Mouse (Mus musculus) lung, embryonic 14.5 days (tissue): ENCODE results near the gene Meox1. TPM values are rescaled to one million over a fixed set of nuclear protein-coding genes. Genes with fewer than 3 reads are reported as not detected.

Experiments
- ATAC-seq: fragments of 200-750 bp; cut with Nextera tagmentation; 2 replicates; pipeline ENCODE4 v1.8.0; 2017; ENCODE audit warnings: mild to moderate bottlenecking, moderate TSS enrichment, moderate library complexity; ENCODE audit not compliant: insufficient read depth
- DNase-seq: peaks from one replicate; pipeline ENCODE4 v3.0.0-alpha.2; 2015
- H3K27ac ChIP-seq: fragments of 300-500 bp; sonication (generic); 2 replicates; pipeline ENCODE4 v1.5.1; 2014; ENCODE audit warnings: low read depth, mild to moderate bottlenecking, moderate library complexity
- H3K27me3 ChIP-seq: fragments of 300-500 bp; sonication (generic); 2 replicates; pipeline ENCODE4 v1.6.1; 2014; ENCODE audit warnings: low read length, control low read depth; ENCODE audit not compliant: insufficient read depth
- H3K36me3 ChIP-seq: fragments of 300-500 bp; sonication (generic); 2 replicates; pipeline ENCODE4 v1.6.1; 2014; ENCODE audit warnings: control low read depth; ENCODE audit not compliant: insufficient read depth
- H3K4me1 ChIP-seq: fragments of 300-500 bp; sonication (generic); 2 replicates; pipeline ENCODE4 v1.6.1; 2014; ENCODE audit warnings: antibody characterized with exemption, control low read depth; ENCODE audit not compliant: insufficient read depth
- H3K4me2 ChIP-seq: fragments of 300-500 bp; sonication (generic); 2 replicates; pipeline ENCODE4 v1.6.1; 2014; ENCODE audit warnings: mild to moderate bottlenecking
- H3K4me3 ChIP-seq: fragments of 300-500 bp; sonication (generic); 2 replicates; pipeline ENCODE4 v1.5.1; 2014; ENCODE audit warnings: low read depth, low read length
- H3K9ac ChIP-seq: fragments of 300-500 bp; sonication (generic); 2 replicates; pipeline ENCODE4 v1.6.1; 2014
- H3K9me3 ChIP-seq: fragments of 300-500 bp; sonication (generic); 2 replicates; pipeline ENCODE4 v1.6.1; 2016; ENCODE audit warnings: low read depth, low read length, control low read depth
- CTCF ChIP-seq: IDR thresholded peaks from 2 replicates; pipeline ENCODE4 v1.5.1; 2016; ENCODE audit warnings: antibody characterized with exemption, low read depth
- WGBS: fragments of 180-500 bp; shearing (Covaris S2); extraction: QIAGEN DNeasy Blood & Tissue Kit; methylation state at CpG from one replicate; pipeline ENCODE4 v1.1.7; 2014; 5-methylcytosine and 5-hydroxymethylcytosine counted together
- polyA plus RNA-seq: library from polyadenylated mRNA; unstranded; fragments of >200 nt; fragmentation: Nextera tagmentation; extraction: Ambion mirVana; gene quantifications from 2 replicates; pipeline ENCODE4 v1.2.1, GENCODE M21; 2014

The Meox1 gene
- polyA plus RNA-seq, 1 experiment from 2014 or later, result 7.9 TPM

DNA sequence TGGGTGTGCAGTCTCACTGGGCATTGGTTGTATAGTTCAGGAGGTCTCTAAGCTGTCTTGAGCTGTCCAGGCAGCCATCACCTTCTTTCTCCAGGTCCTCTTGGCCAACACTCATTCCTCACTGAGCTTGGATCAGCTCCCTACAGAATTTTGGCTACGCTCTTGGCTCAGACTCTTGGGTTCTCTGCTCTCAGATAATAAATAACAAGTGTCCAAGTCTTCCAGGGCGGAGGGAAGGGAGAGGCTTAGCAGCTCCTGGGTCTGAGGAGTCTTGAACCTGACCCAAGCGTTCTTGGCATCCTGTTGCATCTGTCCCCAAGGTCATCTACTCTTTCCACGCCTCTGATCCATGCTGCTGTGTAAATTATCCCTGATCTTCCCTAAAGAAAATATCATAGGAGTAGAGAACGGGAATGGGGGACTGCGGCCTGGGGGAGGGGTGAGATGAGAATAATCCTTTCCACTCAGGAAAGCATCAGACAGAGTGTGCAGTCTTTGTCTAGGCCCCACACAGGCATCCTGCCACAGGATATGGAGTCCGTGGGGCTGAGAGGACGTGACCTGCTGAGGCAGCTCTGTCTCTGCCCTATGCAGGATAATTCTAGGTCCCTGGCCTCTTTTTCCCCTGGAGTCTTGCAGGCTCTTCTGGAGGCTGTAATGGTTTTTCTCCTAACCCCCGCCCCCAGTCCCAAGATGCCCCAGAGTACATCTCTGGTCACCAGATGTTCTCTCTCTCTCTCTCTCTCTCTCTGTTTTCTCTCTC is 38.0 kb downstream of the Meox1 start:
- Histone ChIP-seq H3K9me3 (no peaks in the 10 kb centered on the region), H3K27me3 (no peaks in the 10 kb centered on the region), H3K27ac (peak overlapping the region; percentile 73; the same call in 1 of the 2 replicates), H3K36me3 (no peaks in the 10 kb centered on the region), H3K4me3 (no peak overlapping the region), H3K4me1 (peaks cover 9% of the 10 kb centered on the region), H3K4me2 (no peak overlapping the region), H3K9ac (no peak overlapping the region)
- WGBS, result 43% methylated on average over 9 of the region's 9 CpGs
- no peak for TF ChIP-seq CTCF
- ATAC-seq (peak; percentile 57; the same call in 1 of the 2 replicates), DNase-seq (peak; percentile 85)

DNA sequence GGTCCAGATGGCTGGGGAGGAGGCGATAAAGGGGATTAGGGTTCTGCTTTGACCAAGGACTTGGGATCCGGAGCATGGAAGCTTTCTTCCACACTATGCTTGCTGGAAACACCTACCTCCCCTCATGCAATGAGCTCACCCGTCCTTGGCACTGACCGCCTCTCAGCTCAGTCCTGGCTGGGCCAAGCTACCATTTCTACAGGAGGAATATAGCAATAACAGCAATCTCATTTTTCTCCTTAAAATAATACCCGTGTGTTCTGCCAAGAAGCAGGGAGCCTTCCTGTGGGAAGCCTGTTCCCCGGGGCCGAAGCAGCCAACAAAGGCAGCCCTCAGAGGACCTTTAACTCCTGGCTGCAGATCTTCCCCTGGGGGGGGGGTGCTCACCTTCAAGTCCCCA is 43.1 kb downstream of the Meox1 start:
- no peaks in the 10 kb centered on the region for H3K36me3 ChIP-seq
- H3K9me3 ChIP-seq, result no peaks in the 10 kb centered on the region
- H3K4me2 ChIP-seq, result no peak overlapping the region
- no peak for DNase-seq
- TF ChIP-seq CTCF, result no peak
- H3K27me3 ChIP-seq, result no peaks in the 10 kb centered on the region
- H3K4me1 ChIP-seq, result no peaks in the 10 kb centered on the region; the same call in 1 of the 2 replicates
- no peak overlapping the region for H3K27ac ChIP-seq
- 56% methylated on average over 7 of the region's 7 CpGs for WGBS
- H3K4me3 ChIP-seq, result no peak overlapping the region
- H3K9ac ChIP-seq, result no peak overlapping the region
- no peak for ATAC-seq

DNA sequence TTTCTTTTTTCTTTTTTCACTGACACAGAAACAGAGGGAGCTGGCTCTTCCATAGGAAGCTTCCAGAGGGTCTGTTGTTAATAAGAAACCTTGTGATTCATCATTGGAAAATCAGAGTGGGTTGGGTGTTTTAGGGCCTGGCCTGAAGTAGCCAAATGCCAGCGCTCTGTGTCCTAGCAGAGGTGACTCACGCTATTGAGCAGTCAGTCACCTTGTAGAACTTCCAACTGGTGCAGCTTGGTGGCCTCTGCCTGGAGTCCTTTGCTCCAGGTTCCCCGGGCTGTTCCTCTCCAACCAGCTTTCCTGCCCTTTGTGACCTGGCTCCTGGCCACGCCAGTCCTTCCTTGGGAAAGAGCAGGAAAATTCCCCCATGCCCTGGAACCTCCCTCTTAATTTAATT is 44.9 kb downstream of the Meox1 start:
- no peak overlapping the region for H3K4me3 ChIP-seq
- 82% methylated on average over 4 of the region's 4 CpGs for WGBS
- no peaks in the 10 kb centered on the region for H3K27me3 ChIP-seq
- no peak for ATAC-seq
- no peak for DNase-seq
- H3K4me1 ChIP-seq, result no peaks in the 10 kb centered on the region; the same call in 1 of the 2 replicates
- H3K27ac ChIP-seq, result no peak overlapping the region
- no peak overlapping the region for H3K9ac ChIP-seq
- H3K4me2 ChIP-seq, result no peak overlapping the region
- H3K9me3 ChIP-seq, result no peaks in the 10 kb centered on the region
- TF ChIP-seq CTCF, result no peak
- no peaks in the 10 kb centered on the region for H3K36me3 ChIP-seq

DNA sequence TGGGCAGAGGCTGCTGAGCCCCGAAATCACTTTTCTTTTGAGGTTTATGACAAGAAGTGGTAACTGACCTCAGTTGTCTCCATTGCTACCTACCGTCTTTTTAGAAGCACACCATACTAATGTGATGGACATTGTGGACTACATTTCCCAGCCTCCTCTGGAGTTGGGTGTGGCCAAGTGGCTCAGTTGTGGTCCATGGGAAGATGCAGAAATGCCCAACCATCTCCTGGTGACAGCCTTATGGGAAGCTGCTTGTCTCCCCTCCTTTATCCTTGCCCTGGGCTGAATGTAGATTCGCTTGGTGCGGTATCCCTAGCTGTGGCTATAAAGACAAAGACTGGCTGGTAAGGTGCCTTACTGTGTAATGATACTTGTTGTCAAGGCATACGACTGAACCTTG is 46.7 kb downstream of the Meox1 start:
- no peak overlapping the region for H3K27ac ChIP-seq
- no peak for DNase-seq
- WGBS, result 84% methylated on average over 5 of the region's 5 CpGs
- H3K36me3 ChIP-seq, result no peaks in the 10 kb centered on the region
- TF ChIP-seq CTCF, result no peak
- ATAC-seq, result no peak
- no peaks in the 10 kb centered on the region for H3K27me3 ChIP-seq
- H3K9me3 ChIP-seq, result no peaks in the 10 kb centered on the region
- no peak overlapping the region for H3K4me2 ChIP-seq
- no peak overlapping the region for H3K4me3 ChIP-seq
- H3K4me1 ChIP-seq, result no peaks in the 10 kb centered on the region; the same call in 1 of the 2 replicates
- no peak overlapping the region for H3K9ac ChIP-seq

DNA sequence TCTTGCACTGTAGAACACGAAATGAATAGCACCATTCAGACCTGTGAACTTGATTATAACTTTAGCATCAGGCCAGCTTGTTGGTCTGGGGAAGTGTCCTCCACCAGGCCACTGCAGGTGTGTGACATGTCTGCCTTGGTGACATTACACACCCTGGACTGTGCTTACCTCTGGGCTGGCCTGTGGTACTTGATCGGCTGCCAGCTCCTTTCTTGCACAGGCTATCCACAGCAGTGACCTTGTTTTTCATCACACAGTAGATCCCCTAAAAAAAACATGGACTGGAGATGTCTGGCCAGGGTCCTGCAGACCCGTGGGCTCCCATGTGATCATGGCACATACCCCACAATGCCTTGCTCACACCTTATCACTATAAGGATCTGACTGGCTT is 51.4 kb downstream of the Meox1 start:
- no peak overlapping the region for H3K9ac ChIP-seq
- no peak overlapping the region for H3K4me3 ChIP-seq
- no peak for TF ChIP-seq CTCF
- 71% methylated on average over 3 of the region's 3 CpGs for WGBS
- no peaks in the 10 kb centered on the region for H3K27me3 ChIP-seq
- no peaks in the 10 kb centered on the region for H3K36me3 ChIP-seq
- H3K27ac ChIP-seq, result peak overlapping the region; percentile 84
- H3K4me1 ChIP-seq, result no peaks in the 10 kb centered on the region
- H3K4me2 ChIP-seq, result no peak overlapping the region
- H3K9me3 ChIP-seq, result peaks cover 3% of the 10 kb centered on the region; the same call in 1 of the 2 replicates
- no peak for DNase-seq
- no peak for ATAC-seq

DNA sequence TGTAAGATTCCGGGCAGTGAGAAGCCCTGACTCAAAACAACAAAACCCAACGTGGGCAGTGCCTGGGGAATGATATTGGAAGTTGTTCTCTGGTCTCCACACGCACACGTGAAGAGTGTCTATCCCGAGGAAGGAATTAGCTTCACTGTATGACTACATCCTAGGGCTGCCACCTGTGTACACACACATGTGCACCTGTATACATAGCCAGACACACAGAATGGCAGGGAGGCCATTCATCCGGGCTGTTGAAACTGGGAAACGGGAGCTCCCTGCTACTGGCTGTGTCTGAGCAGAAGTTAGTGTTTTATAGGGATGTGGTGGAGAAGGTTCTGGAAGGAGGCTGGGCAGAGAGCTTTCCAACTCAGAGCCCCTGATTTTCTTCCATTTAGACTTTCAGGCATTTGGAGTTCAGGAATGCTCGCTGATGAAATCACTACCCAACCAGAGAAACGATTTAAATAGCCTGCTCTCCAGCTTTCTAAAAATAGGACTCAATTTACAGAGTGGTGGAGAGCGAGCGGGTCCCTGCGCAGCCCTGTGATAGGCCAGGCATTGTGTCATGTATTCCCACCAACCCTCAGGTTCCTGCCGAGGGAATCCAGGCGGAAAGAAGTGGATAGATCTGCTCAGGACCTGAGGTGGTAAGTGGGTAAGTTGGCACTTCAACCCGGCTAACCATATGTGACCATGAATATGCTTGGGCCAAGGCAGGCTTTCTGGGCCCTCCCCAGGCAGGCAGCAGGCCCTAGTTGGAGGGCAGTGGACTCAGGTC is 52.0 kb downstream of the Meox1 start:
- ATAC-seq, result peak; percentile 79
- no peak for TF ChIP-seq CTCF
- Histone ChIP-seq H3K4me2 (no peak overlapping the region), H3K27ac (peak overlapping the region; percentile 84), H3K9ac (no peak overlapping the region), H3K9me3 (peaks cover 3% of the 10 kb centered on the region; the same call in 1 of the 2 replicates), H3K27me3 (no peaks in the 10 kb centered on the region), H3K4me3 (no peak overlapping the region), H3K4me1 (no peaks in the 10 kb centered on the region), H3K36me3 (no peaks in the 10 kb centered on the region)
- peak; percentile 58 for DNase-seq
- 50% methylated on average over 15 of the region's 15 CpGs for WGBS

DNA sequence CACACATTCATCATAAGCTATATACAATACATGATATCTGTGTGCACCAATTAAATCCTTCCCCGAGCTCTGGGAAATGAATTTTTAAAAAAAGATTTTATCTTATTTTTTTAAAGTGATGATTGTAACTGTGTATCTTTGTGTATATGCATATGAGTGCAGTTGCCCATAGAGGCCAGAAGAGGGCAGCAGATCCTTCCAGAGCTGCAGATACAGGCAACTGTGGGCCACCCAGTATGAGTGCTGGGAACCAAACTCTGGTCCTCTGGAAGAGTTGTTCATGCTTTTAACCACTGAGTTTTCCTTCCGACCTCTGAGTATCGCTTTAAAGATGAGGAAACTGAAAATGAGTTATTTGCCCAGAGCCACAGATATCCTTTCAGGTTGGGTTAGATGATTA is 53.8 kb downstream of the Meox1 start:
- ATAC-seq, result no peak
- Histone ChIP-seq H3K36me3 (no peaks in the 10 kb centered on the region), H3K27ac (no peak overlapping the region), H3K27me3 (no peaks in the 10 kb centered on the region), H3K4me1 (no peaks in the 10 kb centered on the region), H3K9ac (no peak overlapping the region), H3K9me3 (peaks cover 3% of the 10 kb centered on the region; the same call in 1 of the 2 replicates), H3K4me2 (no peak overlapping the region), H3K4me3 (no peak overlapping the region)
- 89% methylated on average over 3 of the region's 3 CpGs for WGBS
- peak; percentile 38 for TF ChIP-seq CTCF
- DNase-seq, result no peak
